Mouse (Mus musculus): Measurements from ENCODE around the gene Grhl1.

- TF ChIP-seq CTCF (conservative IDR thresholded peaks at IDR 0.05; ENCODE audit: low read length) (no peak), NANOG (IDR thresholded peaks at IDR 0.05; ENCODE audit: borderline replicate concordance, low read length) (no peak)
Observed at GRCm38 (mm10) chr12:24634212-24634611, 62.1 kb downstream of the Grhl1 start.
